Mouse (Mus musculus) liver, embryonic 13.5 days (tissue): ENCODE measurements around the gene Fhdc1. TPM values are rescaled to one million over a fixed set of nuclear protein-coding genes. Genes with fewer than 3 reads are reported as not detected.

Experiments
- ATAC-seq: fragments of 200-750 bp; cut with Nextera tagmentation; 2 replicates; pipeline ENCODE4 v1.8.0; 2017; ENCODE audit warnings: low read depth, mild to moderate bottlenecking, moderate number of reproducible peaks, moderate library complexity
- DNase-seq: peaks from one replicate; pipeline ENCODE4 v3.0.0; 2022
- H3K27ac ChIP-seq: fragments of 300-500 bp; sonication (generic); 2 replicates; pipeline ENCODE4 v1.5.1; 2015; ENCODE audit warnings: moderate library complexity, mild to moderate bottlenecking, inconsistent platforms
- H3K27me3 ChIP-seq: fragments of 300-500 bp; sonication (generic); 2 replicates; pipeline ENCODE4 v1.6.1; 2015; ENCODE audit warnings: mild to moderate bottlenecking, inconsistent platforms
- H3K36me3 ChIP-seq: fragments of 300-500 bp; sonication (generic); 2 replicates; pipeline ENCODE4 v1.6.1; 2015; ENCODE audit warnings: mild to moderate bottlenecking, inconsistent platforms
- H3K4me1 ChIP-seq: fragments of 300-500 bp; sonication (generic); replicated peaks from 2 replicates; pipeline ENCODE4 v1.6.1; 2015; ENCODE audit warnings: inconsistent platforms
- H3K4me2 ChIP-seq: fragments of 300-500 bp; sonication (generic); 2 replicates; pipeline ENCODE4 v1.6.1; 2015; ENCODE audit warnings: inconsistent platforms, mild to moderate bottlenecking, moderate library complexity
- H3K4me3 ChIP-seq: fragments of 300-500 bp; sonication (generic); replicated peaks from 2 replicates; pipeline ENCODE4 v1.5.1; 2015; ENCODE audit warnings: mild to moderate bottlenecking, inconsistent platforms
- H3K9ac ChIP-seq: fragments of 300-500 bp; sonication (generic); 2 replicates; pipeline ENCODE4 v1.6.1; 2015; ENCODE audit warnings: mild to moderate bottlenecking, inconsistent platforms
- H3K9me3 ChIP-seq: fragments of 300-500 bp; sonication (generic); replicated peaks from 2 replicates; pipeline ENCODE4 v1.6.1; 2016; ENCODE audit warnings: inconsistent platforms
- WGBS: fragments of 180-500 bp; shearing (Covaris S2); methylation state at CpG from one replicate; pipeline ENCODE4 v1.1.7; 2015; ENCODE audit not compliant: insufficient replicate concordance; 5-methylcytosine and 5-hydroxymethylcytosine counted together
- polyA plus RNA-seq: library from polyadenylated mRNA; unstranded; fragments of >200 nt; fragmentation: Nextera tagmentation; extraction: Ambion mirVana; gene quantifications from 2 replicates; pipeline ENCODE4 v1.2.1, GENCODE M21; 2015

The Fhdc1 gene
- polyA plus RNA-seq, 1 experiment from 2014 or later, result 30.2 TPM

GRCm38 (mm10) chr3:84402716-84403115 is 77.5 kb downstream of the Fhdc1 start:
- no peaks in the 10 kb centered on the region for H3K36me3 ChIP-seq
- ATAC-seq, result no peak
- H3K9me3 ChIP-seq, result no peaks in the 10 kb centered on the region
- H3K4me3 ChIP-seq, result no peak overlapping the region
- 54% methylated on average over 2 of the region's 2 CpGs for WGBS
- H3K9ac ChIP-seq, result no peak overlapping the region
- no peak for DNase-seq
- H3K27me3 ChIP-seq, result peaks cover 32% of the 10 kb centered on the region
- H3K27ac ChIP-seq, result no peak overlapping the region
- H3K4me1 ChIP-seq, result no peaks in the 10 kb centered on the region
- no peak overlapping the region for H3K4me2 ChIP-seq

GRCm38 (mm10) chr3:84397976-84398375 is 82.3 kb downstream of the Fhdc1 start:
- Histone ChIP-seq H3K4me3 (no peak overlapping the region), H3K36me3 (no peaks in the 10 kb centered on the region), H3K9ac (no peak overlapping the region), H3K27me3 (peaks cover 13% of the 10 kb centered on the region; the same call in 1 of the 2 replicates), H3K4me2 (no peak overlapping the region), H3K27ac (no peak overlapping the region), H3K4me1 (peaks cover 5% of the 10 kb centered on the region; the same call in 1 of the 2 replicates), H3K9me3 (no peaks in the 10 kb centered on the region)
- no peak for DNase-seq
- 58% methylated on average over 4 of the region's 4 CpGs for WGBS
- no peak for ATAC-seq

GRCm38 (mm10) chr3:84396240-84396639 is 84.0 kb downstream of the Fhdc1 start:
- Histone ChIP-seq H3K9me3 (no peaks in the 10 kb centered on the region), H3K36me3 (no peaks in the 10 kb centered on the region), H3K4me2 (no peak overlapping the region), H3K4me3 (no peak overlapping the region), H3K27ac (no peak overlapping the region), H3K4me1 (peaks cover 5% of the 10 kb centered on the region; the same call in 1 of the 2 replicates), H3K9ac (no peak overlapping the region), H3K27me3 (0 out of 2 replicates have a peak, but pooled peaks cover 9% of the 10 kb centered on the region)
- 74% methylated on average over 2 of the region's 2 CpGs for WGBS
- ATAC-seq (no peak), DNase-seq (no peak)

- no peak for DNase-seq
These were observed 84.4 kb downstream of the Fhdc1 start for GRCm38 (mm10) chr3:84395840-84396239.

GRCm38 (mm10) chr3:84394841-84395447 is 85.3 kb downstream of the Fhdc1 start:
- Histone ChIP-seq H3K9me3 (no peaks in the 10 kb centered on the region), H3K9ac (no peak overlapping the region), H3K4me3 (no peak overlapping the region), H3K4me1 (peaks cover 5% of the 10 kb centered on the region; the same call in 1 of the 2 replicates), H3K27me3 (0 out of 2 replicates have a peak, but pooled peaks cover 4% of the 10 kb centered on the region), H3K27ac (no peak overlapping the region), H3K36me3 (no peaks in the 10 kb centered on the region), H3K4me2 (no peak overlapping the region)
- ATAC-seq, result no peak
- DNase-seq, result no peak
- 61% methylated on average over 8 of the region's 8 CpGs for WGBS

More at GRCm38 (mm10) chr3:84395840-84396239, 84.4 kb downstream of the Fhdc1 start:
- Histone ChIP-seq H3K4me3 (no peak overlapping the region), H3K27ac (no peak overlapping the region), H3K9me3 (no peaks in the 10 kb centered on the region), H3K4me2 (no peak overlapping the region), H3K36me3 (no peaks in the 10 kb centered on the region), H3K9ac (no peak overlapping the region), H3K4me1 (peaks cover 5% of the 10 kb centered on the region; the same call in 1 of the 2 replicates), H3K27me3 (0 out of 2 replicates have a peak, but pooled peaks cover 7% of the 10 kb centered on the region)
- ATAC-seq, result no peak

Other genes starting within 250 kb of the Fhdc1 start
- gene Trim2, start 173.6 kb downstream of the Fhdc1 start, polyA plus RNA-seq, result 3.9 and 4.8 TPM in 2 replicates
- gene Arfip1, start 102.2 kb upstream of the Fhdc1 start, polyA plus RNA-seq, result 14.2 and 16.8 TPM in 2 replicates
- gene Tigd4, start 113.1 kb upstream of the Fhdc1 start, polyA plus RNA-seq, result 0.08 TPM in 1 of 2 replicates, not detected in the other
- gene Tmem154, start 185.8 kb upstream of the Fhdc1 start, polyA plus RNA-seq, result 0.59 and 0.94 TPM in 2 replicates